8 mouse cellular contexts compared by ENCODE assay signal in the genomic region with DNA sequence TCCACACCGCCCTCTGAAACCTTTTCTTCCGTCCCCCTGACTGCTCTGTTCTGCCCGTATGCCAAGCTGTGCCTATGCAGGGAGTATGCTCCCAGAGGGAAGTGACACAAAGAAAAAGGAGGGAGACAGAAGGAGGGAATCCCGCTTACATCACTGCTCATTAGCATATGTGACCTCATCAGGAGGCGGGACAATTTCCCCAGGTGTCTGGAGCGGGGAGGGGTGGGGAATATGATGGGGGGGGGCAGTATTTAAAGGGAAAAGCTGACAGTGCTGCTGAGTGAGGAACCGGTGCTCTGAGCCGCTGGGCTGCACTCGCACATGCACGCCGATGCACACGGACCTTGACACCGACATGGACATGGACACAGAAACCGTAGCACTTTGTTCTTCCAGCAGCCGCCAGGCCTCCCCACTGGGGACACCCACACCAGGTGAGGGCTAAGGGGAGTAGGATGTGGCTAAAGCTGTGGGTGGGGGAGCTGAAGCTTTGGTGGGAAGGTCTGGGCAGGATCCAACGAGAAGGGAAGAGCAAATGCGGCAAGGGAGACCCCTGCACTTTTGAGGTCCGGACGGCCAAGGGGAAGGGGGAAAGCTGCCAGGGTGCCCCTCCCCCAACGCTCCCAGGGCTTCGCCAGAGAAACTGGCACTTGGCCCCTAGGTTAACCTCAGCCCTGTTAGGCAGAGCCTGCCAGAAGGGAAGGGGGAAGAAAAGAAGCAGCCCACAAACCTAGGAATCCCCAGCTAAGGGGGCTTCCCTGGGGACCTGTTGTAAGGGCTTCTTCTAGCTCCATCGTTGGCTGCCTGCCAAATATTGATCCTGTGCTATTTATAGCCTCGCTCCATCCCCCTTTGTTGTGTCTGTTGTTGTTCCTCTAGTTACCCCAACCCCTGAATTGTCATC. TPM values are rescaled to one million over a fixed set of nuclear protein-coding genes. Genes with fewer than 3 reads are reported as not detected.
DNase-seq lines count a peak whose midpoint lies in the region; ATAC-seq and TF ChIP-seq lines count a peak whose summit lies in the region.

A gene (plus strand): TSS at position 160 of the 904 bp plus-strand sequence.

- no peak for TF ChIP-seq POLR2A in limb, embryonic 14.5 days (IDR thresholded peaks at IDR 0.05; ENCODE audit: borderline replicate concordance, extremely low read depth, insufficient read depth, insufficient read length)

- H3K27me3 ChIP-seq in heart, embryonic 10.5 days (ENCODE audit: insufficient read depth, poor library complexity, severe bottlenecking): peaks cover 46% of the 10 kb centered on the region
- H3K27me3 ChIP-seq in kidney, embryonic 16.5 days (ENCODE audit: insufficient read depth, low read length): peaks cover 12% of the 10 kb centered on the region; the same call in 1 of the 2 replicates
- peaks cover 16% of the 10 kb centered on the region for H3K27me3 ChIP-seq in limb, embryonic 14.5 days (ENCODE audit: control insufficient read depth, insufficient read depth, low read length)
- H3K27me3 ChIP-seq in neural tube, embryonic 11.5 days (ENCODE audit: control insufficient read depth, insufficient read depth, low read length): peaks cover 9% of the 10 kb centered on the region; the same call in 1 of the 2 replicates

- H3K27ac ChIP-seq in heart, embryonic 10.5 days: peak within 1 kb of the TSS; percentile 80
- H3K27ac ChIP-seq in kidney, embryonic 16.5 days (ENCODE audit: low read length): no peak within 1 kb of the TSS
- H3K27ac ChIP-seq in limb, embryonic 14.5 days (replicated peaks; ENCODE audit: low read depth, low read length): no peak within 1 kb of the TSS
- H3K27ac ChIP-seq in neural tube, embryonic 11.5 days (ENCODE audit: low read depth, low read length): 0 out of 2 replicates have a peak within 1 kb of the TSS, but pooled peaks have one; percentile 31

- H3K9me3 ChIP-seq in heart, embryonic 10.5 days: no peaks in the 10 kb centered on the region
- peaks cover 5% of the 10 kb centered on the region; the same call in 1 of the 2 replicates for H3K9me3 ChIP-seq in kidney, embryonic 16.5 days (ENCODE audit: low read length)
- H3K9me3 ChIP-seq in limb, embryonic 14.5 days (ENCODE audit: control insufficient read depth, low read length): 0 out of 2 replicates have a peak, but pooled peaks cover 3% of the 10 kb centered on the region
- H3K9me3 ChIP-seq in neural tube, embryonic 11.5 days (ENCODE audit: control insufficient read depth, low read length): no peaks in the 10 kb centered on the region

- peak within 1 kb of the TSS; percentile 86 for H3K4me2 ChIP-seq in kidney, embryonic 16.5 days (replicated peaks; ENCODE audit: low read depth, low read length)
- peak within 1 kb of the TSS; percentile 89 for H3K4me2 ChIP-seq in limb, embryonic 14.5 days (replicated peaks; ENCODE audit: low read depth, low read length, severe bottlenecking)
- peak within 1 kb of the TSS; percentile 55 for H3K4me2 ChIP-seq in neural tube, embryonic 11.5 days (ENCODE audit: low read depth)

- peak within 1 kb of the TSS; percentile 76 for H3K9ac ChIP-seq in kidney, embryonic 16.5 days (replicated peaks; ENCODE audit: low read length)
- H3K9ac ChIP-seq in limb, embryonic 14.5 days (ENCODE audit: low read depth, low read length, severe bottlenecking): peak within 1 kb of the TSS; percentile 54
- peak within 1 kb of the TSS; percentile 53 for H3K9ac ChIP-seq in neural tube, embryonic 11.5 days (ENCODE audit: low read length)

- ATAC-seq in kidney, embryonic 16.5 days (ENCODE audit: low FRiP score, low TSS enrichment): peak; percentile 71
- peak; percentile 35 for ATAC-seq in limb, embryonic 14.5 days (ENCODE audit: low FRiP score, low read depth)
- peak; percentile 85 for ATAC-seq in neural tube, embryonic 11.5 days (ENCODE audit: insufficient read depth, low FRiP score, low TSS enrichment)

- H3K4me1 ChIP-seq in heart, embryonic 10.5 days: peaks cover 40% of the 10 kb centered on the region
- H3K4me1 ChIP-seq in kidney, embryonic 16.5 days (ENCODE audit: insufficient read depth, low read length): peaks cover 24% of the 10 kb centered on the region
- H3K4me1 ChIP-seq in limb, embryonic 14.5 days (ENCODE audit: control insufficient read depth, insufficient read depth, low read length): peaks cover 15% of the 10 kb centered on the region
- H3K4me1 ChIP-seq in neural tube, embryonic 11.5 days (ENCODE audit: control insufficient read depth, insufficient read depth, low read length): peaks cover 4% of the 10 kb centered on the region

- WGBS in heart, embryonic 10.5 days: 1% methylated on average over 23 of the region's 23 CpGs
- 3% methylated on average over 23 of the region's 23 CpGs for WGBS in kidney, embryonic 16.5 days
- 1% methylated on average over 23 of the region's 23 CpGs for WGBS in limb, embryonic 14.5 days
- 0% methylated on average over 23 of the region's 23 CpGs for WGBS in neural tube, embryonic 11.5 days

- peaks cover 6% of the 10 kb centered on the region; the same call in 1 of the 2 replicates for H3K36me3 ChIP-seq in heart, embryonic 10.5 days
- H3K36me3 ChIP-seq in kidney, embryonic 16.5 days (ENCODE audit: insufficient read depth, low read length): no peaks in the 10 kb centered on the region; the same call in 1 of the 2 replicates
- H3K36me3 ChIP-seq in limb, embryonic 14.5 days (ENCODE audit: control insufficient read depth, insufficient read depth, low read length): no peaks in the 10 kb centered on the region
- no peaks in the 10 kb centered on the region for H3K36me3 ChIP-seq in neural tube, embryonic 11.5 days (ENCODE audit: control insufficient read depth, insufficient read depth, low read length)

- H3K4me3 ChIP-seq in heart, embryonic 10.5 days: peak within 1 kb of the TSS; percentile 68
- H3K4me3 ChIP-seq in kidney, embryonic 16.5 days (ENCODE audit: low read length): peak within 1 kb of the TSS; percentile 54
- H3K4me3 ChIP-seq in limb, embryonic 14.5 days (replicated peaks; ENCODE audit: low read length): peak within 1 kb of the TSS; percentile 42
- H3K4me3 ChIP-seq in neural tube, embryonic 11.5 days (ENCODE audit: low read depth, low read length): peak within 1 kb of the TSS; percentile 36

- no peak for DNase-seq in heart, embryonic 10.5 days (ENCODE audit: low spot score)
- DNase-seq in heart, postnatal 4 days: no peak
- DNase-seq in cerebellum, adult 8-10 months: peak; percentile 82
- peak; percentile 64 to 84 for DNase-seq in frontal cortex, adult 2 months (ENCODE audit: extremely low spot score in 1 of 2, low spot score in 1 of 2)
- DNase-seq in limb, embryonic 14.5 days (ENCODE audit: low spot score): peak; percentile 75
- DNase-seq in neural tube, embryonic 11.5 days (ENCODE audit: low spot score): peak; percentile 76
- no peak for DNase-seq in spleen, postnatal 10 days (ENCODE audit: low spot score in 2 of 2)

RNA-seq across cellular contexts. Expression of the gene that starts here (rescaled TPM):
- polyA plus RNA-seq in heart, embryonic 10.5 days (2016; fragmentation: Nextera tagmentation; extraction: Ambion mirVana): 2.4 and 3.8 TPM in 2 replicates
- under 1 TPM; 0.14 to 0.23 TPM for total RNA-seq in heart, postnatal 4 days (2021)
- polyA plus RNA-seq in frontal cortex, adult 2 months (2012; rRNA removed): 5.3 and 7.3 TPM in 2 replicates
- polyA plus RNA-seq in kidney, embryonic 16.5 days (2015; fragmentation: Nextera tagmentation; extraction: Ambion mirVana): 6.7 and 7.4 TPM in 2 replicates
- 1.7 TPM in 2 replicates for polyA plus RNA-seq in limb, embryonic 14.5 days (2012; rRNA removed)
- polyA plus RNA-seq in limb, embryonic 14.5 days (2014; fragmentation: Nextera tagmentation; extraction: Ambion mirVana): 1.4 and 2.1 TPM in 2 replicates
- 23.3 and 26.2 TPM in 2 replicates for polyA plus RNA-seq in neural tube, embryonic 11.5 days (2014; fragmentation: Nextera tagmentation; extraction: Ambion mirVana)

Comparison
In these comparisons a context has a peak if more than half of its experiments do, and no peak if none do; other contexts are left out.
1. DNase-seq: peak in cerebellum, adult 8-10 months (single experiment), frontal cortex, adult 2 months (2 of 2), limb, embryonic 14.5 days (single experiment) and neural tube, embryonic 11.5 days (single experiment); none in heart, embryonic 10.5 days (single experiment), heart, postnatal 4 days (single experiment) and spleen, postnatal 10 days (0 of 2).
2. H3K27ac ChIP-seq: peak in heart, embryonic 10.5 days (single experiment) and neural tube, embryonic 11.5 days (single experiment); none in kidney, embryonic 16.5 days (single experiment) and limb, embryonic 14.5 days (single experiment).
3. ATAC-seq: peak in every context shown above with its lines; median percentile 85 in neural tube, embryonic 11.5 days; 71 in kidney, embryonic 16.5 days; 35 in limb, embryonic 14.5 days.
4. Peak in every context shown above with its lines, with median percentiles within 50 percentile points of each other: H3K4me3 ChIP-seq, H3K4me2 ChIP-seq and H3K9ac ChIP-seq.